Mouse (Mus musculus) MEL (cell line): ENCODE results near the gene Klhl3. TPM values are rescaled to one million over a fixed set of nuclear protein-coding genes. Genes with fewer than 3 reads are reported as not detected.

ENCODE experiments used
- DNase-seq: peaks from one replicate; pipeline ENCODE4 v3.0.0; 2011; ENCODE audit warnings: low read depth, low spot score
- H3K27ac ChIP-seq: 2 replicates; pipeline ENCODE4 v1.5.1; 2012; ENCODE audit warnings: low read depth, mild to moderate bottlenecking, control low read depth, low read length, moderate library complexity; ENCODE audit not compliant: control insufficient read depth
- H3K27me3 ChIP-seq, 2 experiments: fragments of 150-350 bp in 1 of 2; sonication (generic) in 1 of 2; 2 replicates each; pipeline ENCODE4 v1.6.1; 2012; ENCODE audit warnings: low read length in 2 of 2, mild to moderate bottlenecking in 2 of 2, improper control_type of control experiment in 1 of 2, moderate library complexity in 1 of 2; ENCODE audit not compliant: insufficient read depth in 2 of 2, control insufficient read depth in 1 of 2
- H3K36me3 ChIP-seq, 2 experiments: 2 replicates each; pipeline ENCODE4 v1.6.1; 2012 to 2014; ENCODE audit warnings: low read length in 2 of 2, improper control_type of control experiment in 1 of 2, inconsistent platforms in 1 of 2, mild to moderate bottlenecking in 1 of 2; ENCODE audit not compliant: insufficient read depth in 2 of 2, control insufficient read depth in 1 of 2
- H3K4me1 ChIP-seq, 2 experiments: fragments of 150-350 bp in 1 of 2; sonication (generic) in 1 of 2; 2 replicates each; pipeline ENCODE4 v1.6.1; 2012; ENCODE audit warnings: low read length in 2 of 2, improper control_type of control experiment in 1 of 2, mild to moderate bottlenecking in 1 of 2; ENCODE audit not compliant: insufficient read depth in 2 of 2, control insufficient read depth in 1 of 2
- H3K4me3 ChIP-seq, 2 experiments: fragments of 150-350 bp in 1 of 2; sonication (generic) in 1 of 2; 2 replicates each; pipeline ENCODE4 v1.5.1; 2012; ENCODE audit warnings: low read depth in 2 of 2, low read length in 2 of 2, mild to moderate bottlenecking in 2 of 2, moderate library complexity in 2 of 2, control low read depth in 1 of 2, improper control_type of control experiment in 1 of 2; ENCODE audit not compliant: control insufficient read depth in 1 of 2, insufficient read depth in 1 of 2
- H3K79me2 ChIP-seq: 2 replicates; pipeline ENCODE4 v1.6.1; 2012; ENCODE audit warnings: mild to moderate bottlenecking, low read length, moderate library complexity; ENCODE audit not compliant: control insufficient read depth, poor library complexity, insufficient read depth
- H3K9ac ChIP-seq: 2 replicates; pipeline ENCODE4 v1.6.1; 2012; ENCODE audit warnings: low read depth, mild to moderate bottlenecking, control low read depth, low read length, moderate library complexity; ENCODE audit not compliant: control insufficient read depth, poor library complexity, severe bottlenecking
- H3K9me3 ChIP-seq: fragments of 150-350 bp; sonication (generic); replicated peaks from 2 replicates; pipeline ENCODE4 v1.6.1; 2012; ENCODE audit warnings: mild to moderate bottlenecking, low read length, improper control_type of control experiment, moderate library complexity; ENCODE audit not compliant: insufficient read depth
- CHD1 ChIP-seq: IDR thresholded peaks from 2 replicates; pipeline ENCODE4 v1.6.1; 2012; ENCODE audit warnings: low read depth, mild to moderate bottlenecking, inconsistent platforms, low read length, improper control_type of control experiment
- ELF1 ChIP-seq: IDR thresholded peaks from 2 replicates; pipeline ENCODE4 v1.6.1; 2014; ENCODE audit warnings: low read depth, mild to moderate bottlenecking, inconsistent platforms, low read length, improper control_type of control experiment, moderate library complexity
- EP300 ChIP-seq, 2 experiments: IDR thresholded peaks; 2 replicates each; pipeline ENCODE4 v1.6.1; 2011; ENCODE audit warnings: improper control_type of control experiment in 2 of 2, low read length in 2 of 2, low read depth in 1 of 2, mild to moderate bottlenecking in 1 of 2
- GABPA ChIP-seq: IDR thresholded peaks from 2 replicates; pipeline ENCODE4 v1.6.1; 2012; ENCODE audit warnings: low read depth, mild to moderate bottlenecking, inconsistent platforms, low read length, improper control_type of control experiment, moderate library complexity
- GATA1 ChIP-seq: IDR thresholded peaks from 2 replicates; pipeline ENCODE4 v1.6.1; 2011; ENCODE audit warnings: low read depth, low read length, improper control_type of control experiment
- JUND ChIP-seq: IDR thresholded peaks from 2 replicates; pipeline ENCODE4 v1.6.1; 2011; ENCODE audit warnings: low read depth, mild to moderate bottlenecking, improper control_type of control experiment, low read length
- KAT2A ChIP-seq: conservative IDR thresholded peaks from 2 replicates; pipeline ENCODE4 v1.6.1; 2012; ENCODE audit warnings: low read depth, low read length, improper control_type of control experiment, inconsistent platforms
- MAFK ChIP-seq: IDR thresholded peaks from 2 replicates; pipeline ENCODE4 v1.6.1; 2011; ENCODE audit warnings: low read depth, mild to moderate bottlenecking, low read length, improper control_type of control experiment, borderline replicate concordance
- MAX ChIP-seq: IDR thresholded peaks from 2 replicates; pipeline ENCODE4 v1.6.1; 2011; ENCODE audit warnings: low read length, improper control_type of control experiment
- MAZ ChIP-seq: IDR thresholded peaks from 2 replicates; pipeline ENCODE4 v1.6.1; 2012; ENCODE audit warnings: low read depth, mild to moderate bottlenecking, inconsistent platforms, low read length, improper control_type of control experiment
- MXI1 ChIP-seq: IDR thresholded peaks from 2 replicates; pipeline ENCODE4 v1.6.1; 2011; ENCODE audit warnings: mild to moderate bottlenecking, low read depth, low read length, improper control_type of control experiment
- MYC ChIP-seq: IDR thresholded peaks from 2 replicates; pipeline ENCODE4 v1.6.1; 2011; ENCODE audit warnings: low read depth, mild to moderate bottlenecking, low read length, improper control_type of control experiment, moderate library complexity
- NELFE ChIP-seq: IDR thresholded peaks from 2 replicates; pipeline ENCODE4 v1.6.1; 2011; ENCODE audit warnings: low read depth, low read length, improper control_type of control experiment
- POLR2A ChIP-seq, 2 experiments: IDR thresholded peaks; 2 replicates each; pipeline ENCODE4 v1.6.1; 2011 to 2012; ENCODE audit warnings: low read length in 2 of 2, mild to moderate bottlenecking in 2 of 2, control low read depth in 1 of 2, improper control_type of control experiment in 1 of 2, low read depth in 1 of 2, moderate library complexity in 1 of 2; ENCODE audit not compliant: control insufficient read depth in 1 of 2, insufficient read depth in 1 of 2, poor library complexity in 1 of 2
- POLR2AphosphoS2 ChIP-seq: IDR thresholded peaks from 2 replicates; pipeline ENCODE4 v1.6.1; 2011; ENCODE audit warnings: low read length, improper control_type of control experiment
- POLR2AphosphoS5 ChIP-seq: IDR thresholded peaks from 2 replicates; pipeline ENCODE4 v1.6.1; 2012; ENCODE audit warnings: low read depth, borderline replicate concordance, mild to moderate bottlenecking, inconsistent platforms, low read length, moderate library complexity, mixed read lengths
- RAD21 ChIP-seq: IDR thresholded peaks from 2 replicates; pipeline ENCODE4 v1.6.1; 2011; ENCODE audit warnings: mild to moderate bottlenecking, low read depth, low read length, improper control_type of control experiment
- RCOR1 ChIP-seq: IDR thresholded peaks from 2 replicates; pipeline ENCODE4 v1.6.1; 2012; ENCODE audit warnings: low read depth, mild to moderate bottlenecking, inconsistent platforms, low read length, improper control_type of control experiment
- SIN3A ChIP-seq: IDR thresholded peaks from 2 replicates; pipeline ENCODE4 v1.6.1; 2012; ENCODE audit warnings: low read length, improper control_type of control experiment, inconsistent platforms
- SMC3 ChIP-seq: IDR thresholded peaks from 2 replicates; pipeline ENCODE4 v1.6.1; 2011; ENCODE audit warnings: low read depth, low read length, improper control_type of control experiment
- TAL1 ChIP-seq: IDR thresholded peaks from 2 replicates; pipeline ENCODE4 v1.6.1; 2012; ENCODE audit warnings: mild to moderate bottlenecking, inconsistent platforms, low read length, moderate library complexity, mixed read lengths
- UBTF ChIP-seq: IDR thresholded peaks from 2 replicates; pipeline ENCODE4 v1.6.1; 2012; ENCODE audit warnings: low read depth, mild to moderate bottlenecking, inconsistent platforms, low read length, improper control_type of control experiment, moderate library complexity, borderline replicate concordance; ENCODE audit not compliant: insufficient read depth
- USF1 ChIP-seq: IDR thresholded peaks from 2 replicates; pipeline ENCODE4 v1.6.1; 2014; ENCODE audit warnings: low read depth, mild to moderate bottlenecking, inconsistent platforms, low read length, improper control_type of control experiment, moderate library complexity
- ZC3H11A ChIP-seq: IDR thresholded peaks from 2 replicates; pipeline ENCODE4 v1.6.1; 2012; ENCODE audit warnings: low read depth, mild to moderate bottlenecking, inconsistent platforms, low read length, improper control_type of control experiment
- ZMIZ1 ChIP-seq: IDR thresholded peaks from 2 replicates; pipeline ENCODE4 v1.6.1; 2012; ENCODE audit warnings: low read depth, mild to moderate bottlenecking, inconsistent platforms, low read length, improper control_type of control experiment, moderate library complexity
- ZNF384 ChIP-seq: IDR thresholded peaks from 2 replicates; pipeline ENCODE4 v1.6.1; 2012; ENCODE audit warnings: low read depth, mild to moderate bottlenecking, inconsistent platforms, low read length, improper control_type of control experiment
- polyA plus RNA-seq, 2 experiments: library from polyadenylated mRNA; stranded (reverse) in 1 of 2; unstranded in 1 of 2; fragments of >175 nt in 1 of 2; fragments of >200 nt in 1 of 2; gene quantifications; 2 replicates each; pipeline versions ENCODE4 v1.2.1 to v1.2.4; 2012; ENCODE audit warnings: low replicate concordance in 2 of 2, low read depth in 1 of 2; ENCODE audit not compliant: insufficient read length in 2 of 2, insufficient read depth in 1 of 2, missing spikeins in 1 of 2
- total RNA-seq: library from RNA; depleted of rRNA; stranded (reverse); fragments of 300-350 nt; gene quantifications from 2 replicates; pipeline ENCODE4 v1.2.3, GENCODE M21; 2012

Klhl3 gene
- total and polyA plus RNA-seq, 3 experiments = 0.01 TPM; not detected in 2

DNA sequence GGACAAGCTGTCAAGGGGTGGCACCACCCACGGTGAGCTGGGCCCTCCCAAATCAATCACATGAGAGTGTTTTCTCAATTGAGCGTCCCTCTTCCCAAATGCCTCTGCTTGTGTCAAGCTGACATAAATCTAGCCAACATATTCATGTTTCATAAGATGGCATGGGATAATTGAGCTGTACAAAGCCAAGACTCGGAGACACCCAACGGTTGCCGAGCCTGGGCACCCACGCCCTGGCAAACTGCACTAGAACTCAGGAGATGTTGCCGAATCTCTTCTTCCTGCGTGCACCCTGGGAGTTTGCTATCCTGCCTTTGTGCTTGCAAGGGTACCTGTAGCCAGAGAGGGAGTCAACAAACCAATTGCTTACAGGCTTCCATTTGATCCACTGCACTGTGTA is 70.1 kb downstream of the Klhl3 start:
- TF ChIP-seq POLR2A (IDR thresholded peaks at IDR 0.05; ENCODE audit: control insufficient read depth in 1 of 2, insufficient read depth in 1 of 2, low read depth in 1 of 2, low read length in 2 of 2, poor library complexity in 1 of 2) = no peak
- TF ChIP-seq MAX = no peak
- no peak for TF ChIP-seq ELF1
- TF ChIP-seq SMC3 = no peak
- TF ChIP-seq NELFE = no peak
- no peak for TF ChIP-seq JUND
- no peak for TF ChIP-seq POLR2AphosphoS5
- TF ChIP-seq USF1 = no peak
- no peak for TF ChIP-seq MAFK
- no peak for TF ChIP-seq SIN3A
- TF ChIP-seq MYC = no peak
- no peak for TF ChIP-seq MXI1
- TF ChIP-seq MAZ = no peak
- TF ChIP-seq RAD21 = no peak
- TF ChIP-seq ZNF384 = no peak
- TF ChIP-seq CHD1 = no peak
- no peak for TF ChIP-seq POLR2AphosphoS2
- TF ChIP-seq RCOR1 = no peak
- TF ChIP-seq GABPA = no peak
- TF ChIP-seq GATA1 = no peak
- no peak overlapping the region for H3K9ac ChIP-seq

DNA sequence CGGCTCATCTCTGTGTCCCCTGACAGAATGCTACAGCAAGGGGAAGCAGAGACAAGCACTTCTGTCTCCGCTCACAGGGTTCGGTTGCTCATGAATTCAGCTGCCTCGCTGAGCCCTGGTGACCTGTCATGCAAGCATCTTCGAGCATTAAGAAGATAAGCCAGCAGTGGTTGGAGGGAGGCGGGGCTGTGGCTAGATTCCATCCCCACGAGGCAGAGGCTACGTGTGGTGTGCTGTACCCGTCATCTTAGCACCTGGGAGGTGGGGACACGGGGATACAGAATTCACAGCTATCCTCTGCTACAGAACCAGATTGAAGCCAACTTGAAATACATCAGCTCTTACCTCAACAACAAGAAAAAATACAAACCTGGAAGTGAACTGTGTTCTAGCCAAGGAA is 73.3 kb downstream of the Klhl3 start:
- Histone ChIP-seq H3K9me3 (no peaks in the 10 kb centered on the region), H3K4me3 (no peak overlapping the region), H3K9ac (no peak overlapping the region), H3K36me3 (no peaks in the 10 kb centered on the region), H3K4me1 (no peaks in the 10 kb centered on the region), H3K79me2 (no peaks in the 10 kb centered on the region), H3K27me3 (no peaks in the 10 kb centered on the region), H3K27ac (no peak overlapping the region)
- no peak for DNase-seq
- TF ChIP-seq MXI1 (no peak), CHD1 (no peak), SMC3 (no peak), ZC3H11A (no peak), ZMIZ1 (no peak), KAT2A (no peak), UBTF (no peak), EP300 (IDR thresholded peaks at IDR 0.05; ENCODE audit: low read depth in 1 of 2, low read length in 2 of 2) (no peak), POLR2AphosphoS2 (no peak), TAL1 (no peak)

More for the DNA sequence above, 70.1 kb downstream of the Klhl3 start:
- Histone ChIP-seq H3K4me1 (no peaks in the 10 kb centered on the region), H3K27me3 (no peaks in the 10 kb centered on the region), H3K27ac (no peak overlapping the region), H3K36me3 (no peaks in the 10 kb centered on the region), H3K9me3 (no peaks in the 10 kb centered on the region), H3K79me2 (no peaks in the 10 kb centered on the region), H3K4me3 (no peak overlapping the region)
- DNase-seq = no peak
